Mouse (Mus musculus) kidney, embryonic 16.5 days (tissue): ENCODE data around the gene Cd300ld3. TPM values are rescaled to one million over a fixed set of nuclear protein-coding genes. Genes with fewer than 3 reads are reported as not detected.

ENCODE experiments used
- ATAC-seq: fragments of 200-750 bp; cut with Nextera tagmentation; 2 replicates; pipeline ENCODE4 v1.8.0; 2017; ENCODE audit warnings: moderate TSS enrichment; ENCODE audit not compliant: low FRiP score, low TSS enrichment
- H3K27ac ChIP-seq: fragments of 300-500 bp; sonication (generic); 2 replicates; pipeline ENCODE4 v1.5.1; 2014; ENCODE audit warnings: low read length
- H3K27me3 ChIP-seq: fragments of 300-500 bp; sonication (generic); 2 replicates; pipeline ENCODE4 v1.6.1; 2014; ENCODE audit warnings: low read length, control low read depth, mixed read lengths; ENCODE audit not compliant: insufficient read depth
- H3K36me3 ChIP-seq: fragments of 300-500 bp; sonication (generic); 2 replicates; pipeline ENCODE4 v1.6.1; 2014; ENCODE audit warnings: low read length, control low read depth, mixed read lengths; ENCODE audit not compliant: insufficient read depth
- H3K4me1 ChIP-seq: fragments of 300-500 bp; sonication (generic); 2 replicates; pipeline ENCODE4 v1.6.1; 2014; ENCODE audit warnings: low read length, control low read depth, mixed read lengths; ENCODE audit not compliant: insufficient read depth
- H3K4me2 ChIP-seq: fragments of 300-500 bp; sonication (generic); replicated peaks from 2 replicates; pipeline ENCODE4 v1.6.1; 2014; ENCODE audit warnings: low read depth, low read length
- H3K4me3 ChIP-seq: fragments of 300-500 bp; sonication (generic); 2 replicates; pipeline ENCODE4 v1.5.1; 2014; ENCODE audit warnings: mild to moderate bottlenecking, low read length
- H3K9ac ChIP-seq: fragments of 300-500 bp; sonication (generic); replicated peaks from 2 replicates; pipeline ENCODE4 v1.6.1; 2014; ENCODE audit warnings: low read length
- H3K9me3 ChIP-seq: fragments of 300-500 bp; sonication (generic); 2 replicates; pipeline ENCODE4 v1.6.1; 2016; ENCODE audit warnings: low read length, control low read depth
- WGBS: fragments of 180-500 bp; shearing (Covaris S2); extraction: QIAGEN DNeasy Blood & Tissue Kit; methylation state at CpG from one replicate; pipeline ENCODE4 v1.1.7; 2014; 5-methylcytosine and 5-hydroxymethylcytosine counted together
- polyA plus RNA-seq: library from polyadenylated mRNA; unstranded; fragments of >200 nt; fragmentation: Nextera tagmentation; extraction: Ambion mirVana; gene quantifications from 2 replicates; pipeline ENCODE4 v1.2.1, GENCODE M21; 2015

Gene Cd300ld3
- not detected in 2 replicates for polyA plus RNA-seq

DNA sequence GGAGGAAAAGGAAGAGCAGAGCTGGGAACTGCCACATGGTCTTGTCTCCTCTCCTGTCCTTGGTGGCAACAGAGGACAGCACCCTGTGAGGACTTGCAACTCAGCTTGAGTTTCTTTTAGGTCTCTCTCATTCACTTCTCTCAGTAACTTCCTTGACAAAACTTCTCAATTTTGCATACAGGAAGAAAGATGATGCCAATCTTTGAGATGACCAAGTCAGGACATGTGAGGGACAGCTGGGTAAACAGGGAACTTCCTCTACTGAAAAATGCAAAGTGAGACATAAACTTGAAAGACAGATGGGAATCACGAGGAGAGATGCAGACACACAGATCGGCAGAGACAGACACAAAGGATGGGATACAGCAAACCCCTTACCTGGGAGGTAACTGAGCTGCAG lies at the start of gene Cd300ld3:
Cd300ld3 (minus strand) TSS at position 151 of the 400 bp plus-strand sequence.
- ATAC-seq, result no peak
- no peaks in the 10 kb centered on the region for H3K36me3 ChIP-seq
- no peak within 1 kb of the TSS for H3K4me3 ChIP-seq
- no peaks in the 10 kb centered on the region for H3K4me1 ChIP-seq
- no peaks in the 10 kb centered on the region for H3K9me3 ChIP-seq
- no peak within 1 kb of the TSS for H3K27ac ChIP-seq
- no peak within 1 kb of the TSS for H3K4me2 ChIP-seq
- 67% methylated on average over 2 of the region's 2 CpGs for WGBS
- H3K27me3 ChIP-seq, result no peaks in the 10 kb centered on the region
- no peak within 1 kb of the TSS for H3K9ac ChIP-seq

DNA sequence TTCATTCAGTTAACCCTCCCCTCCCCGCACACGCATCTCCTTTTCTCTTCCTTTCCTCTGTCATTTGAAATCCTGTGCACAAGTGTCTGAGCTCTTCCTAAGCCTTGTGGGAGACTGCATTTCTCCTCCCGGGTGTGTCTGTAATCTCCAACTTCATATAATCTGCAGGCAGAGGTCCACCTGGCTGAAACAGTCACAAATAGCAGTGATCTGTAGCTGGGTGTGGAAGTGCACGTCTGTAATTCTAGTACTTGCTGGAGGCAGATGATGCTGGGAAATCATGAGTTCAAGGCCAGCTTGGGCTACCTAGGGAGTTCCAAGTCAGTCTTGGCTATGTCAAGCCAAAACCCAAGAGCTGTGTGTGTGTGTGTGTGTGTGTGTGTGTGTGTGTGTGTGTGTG lies 43.9 kb upstream of the Cd300ld3 start:
- Histone ChIP-seq H3K9ac (no peak overlapping the region), H3K27ac (no peak overlapping the region), H3K4me2 (no peak overlapping the region; the same call in 1 of the 2 replicates), H3K36me3 (no peaks in the 10 kb centered on the region), H3K9me3 (peaks cover 6% of the 10 kb centered on the region), H3K27me3 (peaks cover 27% of the 10 kb centered on the region), H3K4me3 (no peak overlapping the region), H3K4me1 (0 out of 2 replicates have a peak, but pooled peaks cover 4% of the 10 kb centered on the region)
- 19% methylated on average over 4 of the region's 4 CpGs for WGBS
- ATAC-seq, result no peak

DNA sequence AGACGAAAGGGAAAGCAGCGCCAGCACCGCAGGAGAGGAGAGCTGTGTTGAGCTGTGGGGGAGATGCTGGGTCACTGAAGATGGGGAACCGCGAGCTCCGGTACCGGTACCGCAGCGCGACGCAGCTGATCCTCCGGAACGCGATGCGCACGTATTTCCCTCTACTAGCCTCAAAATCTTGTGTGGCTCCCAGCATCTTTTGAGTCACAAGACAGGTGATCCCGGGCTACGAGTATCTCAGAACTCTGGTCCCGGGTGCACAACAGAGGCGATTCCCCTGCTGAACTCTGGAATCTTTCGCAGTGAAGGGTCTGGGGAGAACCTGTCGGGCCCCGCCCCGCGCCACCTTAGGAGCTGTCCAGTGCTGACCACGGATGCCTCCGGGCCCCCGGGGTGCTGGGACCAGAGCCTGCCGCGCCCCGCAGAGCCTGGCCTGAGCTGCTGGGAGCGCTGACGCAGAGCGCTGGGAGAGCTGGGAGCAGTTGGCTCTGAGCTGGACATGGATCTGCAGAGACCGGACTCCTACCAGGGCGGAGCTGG lies 43.2 kb upstream of the Cd300ld3 start, which contains the start of gene Rab37:
Rab37 (plus strand) TSS at position 70 of the 540 bp plus-strand sequence.
- 2% methylated on average over 36 of the region's 36 CpGs for WGBS
- ATAC-seq, result peak; percentile 71
- 0 out of 2 replicates have a peak, but pooled peaks cover 4% of the 10 kb centered on the region for H3K4me1 ChIP-seq

DNA sequence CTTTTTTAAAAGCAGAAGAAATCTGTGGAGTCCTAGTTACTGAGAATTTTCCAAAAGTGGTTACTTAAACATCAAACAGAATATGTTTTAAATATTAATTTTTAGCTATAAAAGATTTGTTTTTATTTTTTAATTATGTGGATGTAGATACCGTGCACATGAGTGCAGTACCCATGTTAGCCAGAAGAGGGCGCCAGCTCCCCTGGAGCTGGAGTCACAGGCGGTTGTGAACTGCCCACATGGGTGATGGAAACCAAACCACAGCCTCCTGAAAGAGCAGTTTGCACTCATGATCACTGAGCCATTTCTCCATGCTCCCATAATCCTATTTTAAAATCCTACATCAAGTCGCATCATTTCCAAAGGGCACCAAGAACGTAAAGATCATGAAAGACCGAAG lies 41.6 kb upstream of the Cd300ld3 start:
- 0 out of 2 replicates have a peak, but pooled peaks cover 4% of the 10 kb centered on the region for H3K4me1 ChIP-seq
- no peak overlapping the region for H3K27ac ChIP-seq
- peaks cover 34% of the 10 kb centered on the region for H3K27me3 ChIP-seq
- no peak overlapping the region for H3K9ac ChIP-seq
- 71% methylated on average over 6 of the region's 6 CpGs for WGBS
- no peak overlapping the region for H3K4me3 ChIP-seq
- no peak for ATAC-seq
- no peaks in the 10 kb centered on the region for H3K36me3 ChIP-seq
- peaks cover 6% of the 10 kb centered on the region for H3K9me3 ChIP-seq
- H3K4me2 ChIP-seq, result no peak overlapping the region

More for the DNA sequence above, 43.2 kb upstream of the Cd300ld3 start, which contains the start of gene Rab37:
- H3K27me3 ChIP-seq, result peaks cover 27% of the 10 kb centered on the region
- peak within 1 kb of the TSS; percentile 1; the same call in 1 of the 2 replicates for H3K4me2 ChIP-seq
- no peaks in the 10 kb centered on the region for H3K36me3 ChIP-seq
- no peak within 1 kb of the TSS for H3K4me3 ChIP-seq
- H3K27ac ChIP-seq, result no peak within 1 kb of the TSS
- peaks cover 6% of the 10 kb centered on the region for H3K9me3 ChIP-seq
- no peak within 1 kb of the TSS for H3K9ac ChIP-seq

DNA sequence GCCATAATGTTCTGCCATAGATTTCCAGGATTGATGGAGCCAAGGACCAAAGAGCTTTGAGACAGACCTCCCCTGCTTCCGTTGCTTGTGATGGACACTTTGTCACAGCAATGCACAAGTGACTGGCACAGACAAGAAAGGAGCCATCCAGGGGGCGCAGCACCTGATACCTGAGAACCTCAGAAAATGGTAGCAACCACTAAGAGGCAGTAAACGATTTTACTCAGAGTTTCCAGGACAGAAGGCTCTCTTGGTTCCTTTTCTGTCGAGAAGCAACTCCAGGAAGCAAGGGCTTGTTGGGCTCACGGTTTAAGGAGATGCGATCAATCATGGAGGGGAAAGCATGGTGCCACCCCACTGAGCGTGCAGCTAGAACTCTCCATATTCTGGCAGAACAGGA lies 38.0 kb upstream of the Cd300ld3 start:
- WGBS, result 52% methylated on average over 7 of the region's 7 CpGs
- Histone ChIP-seq H3K4me1 (no peaks in the 10 kb centered on the region), H3K4me3 (no peak overlapping the region), H3K36me3 (no peaks in the 10 kb centered on the region), H3K9me3 (no peaks in the 10 kb centered on the region), H3K9ac (no peak overlapping the region), H3K27ac (no peak overlapping the region), H3K27me3 (peaks cover 29% of the 10 kb centered on the region), H3K4me2 (no peak overlapping the region)
- no peak for ATAC-seq

DNA sequence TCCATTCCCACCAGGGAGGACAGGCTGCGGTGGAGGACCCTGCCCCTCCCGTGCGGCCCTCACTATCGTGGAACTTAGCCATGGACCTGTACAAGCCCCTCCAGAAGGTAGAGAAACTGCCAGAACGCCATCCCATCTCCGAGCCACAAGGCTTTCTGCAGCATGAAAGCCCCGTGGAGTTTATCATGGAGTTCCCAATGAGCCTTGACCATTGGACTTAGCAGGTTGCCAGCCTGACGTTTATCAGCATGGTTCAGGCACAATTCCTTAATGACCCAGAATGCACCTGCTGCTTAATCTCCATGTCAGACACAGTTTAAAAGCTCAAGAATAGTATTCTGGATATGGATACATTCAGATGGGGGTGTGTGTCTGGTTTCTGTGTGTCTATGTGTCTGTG lies 36.9 kb upstream of the Cd300ld3 start:
- H3K27ac ChIP-seq, result no peak overlapping the region
- H3K27me3 ChIP-seq, result peaks cover 18% of the 10 kb centered on the region
- H3K36me3 ChIP-seq, result no peaks in the 10 kb centered on the region
- no peak overlapping the region for H3K9ac ChIP-seq
- no peak for ATAC-seq
- 69% methylated on average over 8 of the region's 8 CpGs for WGBS
- H3K4me2 ChIP-seq, result no peak overlapping the region
- no peak overlapping the region for H3K4me3 ChIP-seq
- no peaks in the 10 kb centered on the region for H3K4me1 ChIP-seq
- H3K9me3 ChIP-seq, result no peaks in the 10 kb centered on the region

DNA sequence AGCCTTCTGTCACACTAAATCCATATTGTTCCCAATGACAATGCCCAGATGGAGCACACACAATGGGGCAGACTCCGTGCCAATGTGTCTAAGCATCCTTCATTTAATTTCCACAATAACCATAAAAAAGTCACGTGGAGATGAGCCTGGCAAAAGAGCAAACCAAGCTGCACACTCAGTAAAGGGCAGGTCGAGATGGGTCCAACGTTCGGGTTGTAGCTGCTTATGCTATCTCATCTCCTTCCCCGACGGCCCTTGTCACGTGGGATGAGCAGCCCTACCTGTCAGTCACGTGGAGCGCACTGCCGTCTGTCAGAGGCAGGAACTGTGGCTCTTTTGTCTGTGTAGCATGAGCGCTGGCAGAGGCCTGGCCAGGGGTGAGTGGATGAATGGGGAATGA lies 36.4 kb upstream of the Cd300ld3 start:
- 40% methylated on average over 12 of the region's 12 CpGs for WGBS
- H3K4me1 ChIP-seq, result no peaks in the 10 kb centered on the region
- ATAC-seq, result no peak
- H3K27me3 ChIP-seq, result peaks cover 18% of the 10 kb centered on the region
- no peak overlapping the region for H3K27ac ChIP-seq
- no peaks in the 10 kb centered on the region for H3K36me3 ChIP-seq
- H3K9me3 ChIP-seq, result no peaks in the 10 kb centered on the region
- H3K9ac ChIP-seq, result no peak overlapping the region
- H3K4me3 ChIP-seq, result no peak overlapping the region
- H3K4me2 ChIP-seq, result no peak overlapping the region

DNA sequence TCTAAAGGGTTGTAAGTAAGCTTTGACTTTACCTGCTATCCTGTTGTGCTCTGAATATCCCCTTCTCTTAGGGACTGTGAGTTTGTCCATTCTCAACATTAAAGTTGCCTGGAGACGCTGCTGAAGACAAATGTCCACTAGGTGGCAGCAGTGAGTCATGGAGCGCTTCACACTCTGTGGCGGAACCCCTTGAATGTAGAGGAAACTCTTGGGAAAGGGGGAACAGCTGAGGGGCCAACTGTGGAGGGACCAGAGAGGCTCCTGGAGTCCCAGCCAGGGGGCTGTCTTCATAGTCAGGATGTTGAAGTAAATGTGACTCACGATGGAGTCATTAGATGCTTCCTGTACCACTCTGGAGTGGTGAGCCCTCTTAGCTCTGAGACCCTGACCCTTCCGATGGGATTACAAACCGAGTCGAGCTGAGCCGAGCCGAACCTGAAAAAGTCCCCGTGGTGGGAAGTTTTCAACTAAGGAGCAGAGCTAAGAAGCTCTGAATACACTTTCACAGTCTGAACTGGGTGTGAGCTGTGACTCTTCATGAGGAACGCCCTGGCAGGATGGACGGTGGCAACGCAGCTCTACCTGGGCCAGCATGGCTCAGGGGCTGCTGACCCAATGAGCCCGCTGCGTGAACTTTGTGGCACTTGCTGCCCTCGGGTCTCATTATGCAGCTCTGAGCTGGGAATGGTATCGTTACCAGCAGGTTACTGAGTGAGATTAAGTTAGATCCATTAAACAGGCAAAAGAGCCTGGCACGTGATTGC lies 35.3 kb upstream of the Cd300ld3 start:
- H3K9me3 ChIP-seq, result no peaks in the 10 kb centered on the region
- no peaks in the 10 kb centered on the region for H3K36me3 ChIP-seq
- H3K4me2 ChIP-seq, result no peak overlapping the region
- no peak overlapping the region for H3K9ac ChIP-seq
- H3K27me3 ChIP-seq, result peaks cover 18% of the 10 kb centered on the region; the same call in 1 of the 2 replicates
- no peaks in the 10 kb centered on the region for H3K4me1 ChIP-seq
- 43% methylated on average over 18 of the region's 18 CpGs for WGBS
- no peak overlapping the region for H3K4me3 ChIP-seq
- no peak overlapping the region for H3K27ac ChIP-seq
- peak; percentile 58; the same call in 1 of the 2 replicates for ATAC-seq

DNA sequence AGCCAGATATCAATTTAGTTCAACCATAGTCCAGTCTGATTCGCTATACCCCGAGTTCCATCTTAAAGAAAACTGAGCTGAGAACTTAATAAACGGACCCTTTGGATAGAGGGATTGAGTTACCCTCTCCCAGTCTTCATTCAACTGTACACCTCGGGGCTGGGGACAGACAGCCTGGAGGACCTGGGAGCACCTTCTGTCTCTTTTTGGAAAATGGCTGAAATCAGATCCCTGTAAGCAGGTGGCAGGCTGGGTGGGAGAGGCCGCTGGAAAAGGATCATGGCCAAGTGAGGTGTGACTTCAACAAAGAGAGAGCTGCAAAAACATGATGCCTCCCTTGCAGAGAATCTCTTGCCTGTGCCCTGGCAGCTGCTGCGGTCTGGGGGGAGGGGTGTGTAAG lies 34.0 kb upstream of the Cd300ld3 start:
- peaks cover 18% of the 10 kb centered on the region; the same call in 1 of the 2 replicates for H3K27me3 ChIP-seq
- no peaks in the 10 kb centered on the region for H3K36me3 ChIP-seq
- 46% methylated on average over 6 of the region's 6 CpGs for WGBS
- no peak overlapping the region for H3K4me3 ChIP-seq
- no peaks in the 10 kb centered on the region for H3K4me1 ChIP-seq
- H3K4me2 ChIP-seq, result no peak overlapping the region
- no peak overlapping the region for H3K9ac ChIP-seq
- no peaks in the 10 kb centered on the region for H3K9me3 ChIP-seq
- no peak for ATAC-seq
- H3K27ac ChIP-seq, result no peak overlapping the region

DNA sequence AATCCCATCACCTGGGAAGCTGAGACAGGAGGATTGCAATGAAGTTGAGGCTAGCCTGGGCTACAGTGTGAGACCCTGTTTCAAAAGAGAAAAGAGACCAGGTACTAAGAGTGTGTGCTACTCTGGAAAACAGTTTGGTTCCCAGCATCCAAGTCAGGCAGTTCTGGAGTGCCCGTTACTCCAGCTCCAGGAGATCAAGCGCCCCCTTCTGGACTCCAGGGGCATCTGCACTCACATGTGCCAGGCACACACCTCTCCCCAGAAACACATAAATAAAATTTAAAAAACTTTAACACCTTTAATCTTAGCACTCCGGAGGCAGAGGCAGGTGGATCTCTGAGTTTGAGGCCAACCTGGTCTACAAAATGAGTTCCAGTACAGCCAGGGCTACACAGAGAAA lies 33.2 kb upstream of the Cd300ld3 start:
- WGBS, result 59% methylated on average over 3 of the region's 3 CpGs
- no peak overlapping the region for H3K4me3 ChIP-seq
- no peak overlapping the region for H3K4me2 ChIP-seq
- no peaks in the 10 kb centered on the region for H3K4me1 ChIP-seq
- H3K36me3 ChIP-seq, result no peaks in the 10 kb centered on the region
- peaks cover 18% of the 10 kb centered on the region; the same call in 1 of the 2 replicates for H3K27me3 ChIP-seq
- no peaks in the 10 kb centered on the region for H3K9me3 ChIP-seq
- H3K9ac ChIP-seq, result no peak overlapping the region
- H3K27ac ChIP-seq, result no peak overlapping the region
- no peak for ATAC-seq
